Mouse (Mus musculus) ovary, postnatal 36 days (tissue): Measurements from ENCODE around the gene Atp5g1.

Source experiments
- DNase-seq: peaks from one replicate; pipeline ENCODE4 v3.0.0; 2022; ENCODE audit warnings: low spot score, mixed read lengths

The Atp5g1 gene

DNA sequence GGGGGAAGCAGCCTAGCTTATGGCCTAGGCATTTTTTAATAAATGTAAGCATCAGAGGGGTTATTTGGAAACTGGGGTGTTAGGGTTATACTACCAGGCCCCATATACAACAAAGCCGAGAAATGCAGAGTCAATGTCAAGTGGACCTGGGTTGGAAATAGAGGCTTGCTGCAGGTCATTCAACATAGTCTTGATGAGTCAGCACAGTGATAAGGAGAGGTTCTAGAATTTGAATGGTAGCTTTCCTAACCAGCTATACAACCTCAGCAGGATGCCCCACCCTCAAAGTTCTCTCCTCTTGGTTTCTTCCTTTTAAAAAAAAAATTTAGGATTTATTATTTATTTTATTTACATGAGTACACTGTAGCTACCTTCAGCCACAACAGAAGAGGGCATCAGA, 4.5 kb downstream of the Atp5g1 start:
- no peak for DNase-seq

DNA sequence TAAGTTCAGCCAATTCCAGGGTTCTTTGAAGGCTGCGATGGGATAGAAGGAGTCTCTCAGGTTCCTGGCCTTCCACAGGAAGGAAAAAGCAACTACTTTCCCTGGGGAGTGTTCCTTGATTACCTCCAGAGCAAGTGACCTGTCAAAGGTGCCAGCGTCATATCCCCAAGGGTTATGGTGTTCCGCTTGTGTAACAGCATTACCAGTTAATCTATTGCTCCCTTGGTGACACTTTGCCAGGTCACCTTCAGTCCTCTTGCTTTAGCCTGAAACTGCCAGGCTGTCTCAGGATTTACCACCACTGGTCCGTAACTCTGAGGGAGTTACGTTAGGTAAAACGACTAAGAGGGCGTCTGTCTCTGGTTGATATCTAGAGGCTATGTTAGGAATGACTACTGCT, 5.1 kb downstream of the Atp5g1 start:
- no peak for DNase-seq

DNA sequence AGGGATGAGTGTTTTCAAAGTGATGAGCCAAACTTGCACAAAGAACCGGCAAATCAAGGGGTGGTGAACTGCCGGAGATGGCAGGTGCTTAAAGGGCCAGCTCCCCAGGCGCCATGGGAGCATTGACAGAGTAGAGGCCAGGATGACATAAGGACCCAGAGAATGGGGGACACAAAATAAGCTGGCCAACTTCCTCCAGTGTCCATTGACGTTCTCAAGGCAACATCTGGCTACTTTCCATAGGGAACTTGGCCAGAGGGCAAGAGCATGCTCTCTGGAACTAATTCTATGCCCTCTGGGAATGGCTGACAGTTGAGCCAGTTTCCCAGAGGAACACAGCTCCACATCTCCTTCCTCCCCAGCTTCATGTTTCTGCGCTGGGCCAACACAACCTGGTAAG, 7.2 kb downstream of the Atp5g1 start:
- no peak for DNase-seq

DNA sequence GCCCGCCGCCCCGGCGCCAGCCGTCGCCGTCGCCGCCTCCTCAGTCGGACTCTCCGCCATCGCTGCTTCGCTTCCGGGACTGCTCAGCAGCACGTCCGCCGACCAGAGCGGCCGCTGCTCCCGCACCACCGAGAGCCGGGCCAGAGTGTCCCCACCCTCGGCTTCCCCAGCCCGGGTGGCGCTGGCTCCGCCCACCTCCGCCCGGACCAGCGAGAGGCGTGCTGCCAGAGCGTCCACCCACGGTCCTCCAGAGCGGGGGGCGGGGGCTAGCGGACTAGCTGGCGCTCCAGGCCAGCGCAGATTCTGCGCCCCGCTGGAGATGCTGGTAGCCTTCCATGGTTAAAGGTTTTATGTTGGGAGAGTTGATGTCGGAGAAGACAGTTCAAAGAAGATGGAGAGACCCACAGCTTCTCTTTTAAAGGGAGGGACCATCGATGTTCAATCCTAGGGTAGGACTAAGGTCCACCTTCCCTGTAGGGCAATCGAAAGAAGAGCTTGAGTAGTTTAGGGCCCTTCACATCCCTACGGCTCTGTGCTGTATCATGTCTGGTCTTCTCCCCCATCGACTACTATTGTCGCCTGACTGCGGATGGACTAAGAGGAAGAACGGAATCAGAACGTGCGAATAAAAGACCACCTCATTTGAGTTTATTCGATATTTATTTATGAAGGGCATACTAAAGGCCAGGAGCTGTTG, 10.1 kb downstream of the Atp5g1 start, which contains the start of gene Ube2z:
Gene Ube2z (minus strand): TSS at position 174 of the 697 bp plus-strand sequence.
- DNase-seq: peak; percentile 99

DNA sequence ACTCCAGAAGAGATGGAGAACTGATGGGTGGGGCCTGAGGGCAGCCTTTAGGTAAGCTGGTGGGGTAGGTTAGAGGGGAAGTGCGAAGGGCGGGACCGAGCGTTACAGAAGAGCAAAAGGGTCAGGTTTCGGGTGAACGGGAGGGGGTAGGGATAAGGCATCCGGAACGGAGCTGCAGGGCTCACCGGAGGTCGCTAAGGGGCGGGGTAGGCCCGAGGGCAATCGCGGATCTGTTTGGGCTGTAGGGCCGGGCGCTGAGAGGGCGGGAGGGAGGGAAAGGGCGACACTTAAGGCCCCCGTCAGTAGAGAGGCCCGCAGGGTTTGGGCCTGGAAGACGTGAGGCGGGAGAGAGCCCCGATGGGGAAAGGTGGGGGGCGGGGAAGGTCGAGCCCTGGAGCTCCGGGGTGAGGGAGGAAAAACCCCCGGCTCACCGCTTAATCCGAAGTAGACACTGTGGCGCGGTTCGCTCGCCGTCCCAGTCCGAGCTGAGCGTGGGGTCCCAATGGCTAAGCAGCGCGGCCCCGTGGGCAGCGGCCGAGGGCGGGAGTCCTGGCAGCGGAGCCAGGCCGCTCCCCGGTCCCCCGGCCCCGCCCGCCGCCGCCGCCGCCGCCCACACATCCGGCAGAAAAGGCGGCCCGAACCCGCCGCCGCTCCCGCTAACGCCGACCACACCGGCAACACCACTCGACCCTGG, 10.8 kb downstream of the Atp5g1 start:
- DNase-seq: no peak

DNA sequence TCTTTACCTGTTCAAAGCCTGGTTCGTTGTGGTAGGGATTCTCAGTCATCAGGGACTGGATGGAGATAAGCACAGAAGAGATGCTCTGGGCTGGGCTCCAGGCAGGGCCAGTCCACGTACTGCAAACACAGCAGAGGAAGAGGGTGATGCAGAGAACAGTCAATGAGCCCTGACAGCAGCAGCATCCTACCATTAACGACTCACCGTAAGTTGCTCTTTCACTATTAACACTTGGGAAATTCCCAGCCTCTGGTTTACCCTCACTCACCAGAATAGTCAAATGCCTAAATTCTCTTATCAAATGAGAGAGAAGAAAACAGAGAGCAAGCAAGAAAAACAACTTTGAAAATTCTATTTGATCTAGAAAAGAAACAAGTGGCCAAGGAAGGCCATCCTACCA, 17.2 kb downstream of the Atp5g1 start:
- no peak for DNase-seq

DNA sequence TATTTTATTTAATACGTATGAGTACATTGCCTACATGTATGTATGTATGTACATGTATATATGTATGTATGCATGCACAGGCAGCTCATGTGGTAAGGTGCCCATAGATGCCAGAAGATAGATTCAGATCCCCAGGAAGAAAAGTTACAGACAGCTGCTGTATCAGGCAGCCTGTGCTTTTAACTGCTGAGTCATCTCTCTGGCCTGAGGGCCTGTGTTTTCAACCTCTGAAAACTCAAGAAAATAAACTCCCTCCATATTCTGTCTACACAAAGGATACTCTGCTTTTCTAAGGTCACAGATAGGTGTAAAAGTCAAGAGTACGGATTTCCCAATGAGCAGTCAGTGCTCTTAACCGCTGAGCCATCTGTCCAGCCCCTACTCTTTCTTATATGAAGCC, 24.6 kb downstream of the Atp5g1 start:
- no peak for DNase-seq

DNA sequence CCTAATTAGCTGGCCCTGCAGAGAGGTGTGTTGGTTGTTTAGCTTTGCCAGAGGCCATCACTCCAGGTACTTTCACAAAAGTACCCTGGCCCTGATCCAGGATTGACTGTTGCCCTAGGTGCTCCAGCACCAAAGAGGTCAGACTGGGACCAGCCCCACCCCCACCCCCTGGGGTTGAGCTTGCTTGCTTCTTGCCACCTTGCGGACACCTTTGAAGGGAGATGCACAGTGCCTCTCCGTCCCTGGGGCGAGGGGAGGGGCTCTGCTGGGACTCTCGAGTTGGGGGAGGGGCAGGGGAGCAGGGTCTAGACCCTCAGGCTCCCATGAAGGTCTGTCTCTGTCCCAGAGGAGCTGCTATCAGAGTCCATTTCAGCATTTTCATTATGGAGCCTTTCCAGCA, 25.5 kb downstream of the Atp5g1 start:
- DNase-seq: no peak

DNA sequence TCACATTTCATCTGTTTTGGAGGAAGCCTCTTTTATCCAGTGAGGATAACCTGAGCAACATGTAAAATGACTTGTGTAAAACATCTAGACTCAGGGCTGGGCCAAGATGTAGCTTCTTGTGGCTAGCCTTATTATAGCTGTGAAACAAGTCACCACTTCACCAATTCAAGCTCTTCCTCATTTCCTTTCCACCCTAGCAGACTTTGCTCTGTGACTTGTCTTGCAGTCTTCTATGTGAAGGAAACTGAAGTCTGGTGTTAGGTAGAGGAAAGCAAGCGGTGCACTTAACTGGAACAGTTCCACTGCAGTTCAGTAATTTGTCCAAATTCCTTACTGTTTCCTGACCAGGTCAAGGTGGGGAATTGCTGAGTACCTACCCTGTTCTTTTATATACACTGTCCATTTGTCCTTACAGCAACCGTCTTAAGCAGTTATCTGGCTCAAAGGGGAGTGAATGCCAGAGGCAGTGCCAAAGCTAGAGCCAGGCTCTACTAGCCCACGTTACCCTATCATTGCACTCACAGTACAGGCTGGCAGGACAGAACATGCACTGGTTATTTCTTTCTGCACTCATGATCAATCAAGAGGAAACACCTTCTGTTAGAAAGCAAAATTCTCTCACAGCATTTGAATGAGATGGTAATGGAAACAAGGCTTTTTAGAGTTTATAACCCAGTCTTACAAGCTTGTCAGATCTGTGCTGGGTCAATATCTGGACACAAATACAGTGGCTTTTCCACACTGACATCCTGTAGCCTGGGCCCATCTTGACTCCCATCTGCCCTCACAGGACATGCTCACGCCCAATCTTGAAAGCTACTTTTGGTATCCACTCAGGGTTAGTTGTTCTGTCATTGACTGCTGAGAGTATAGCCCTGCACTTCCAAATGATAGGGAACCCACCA, 27.7 kb downstream of the Atp5g1 start:
- no peak for DNase-seq

DNA sequence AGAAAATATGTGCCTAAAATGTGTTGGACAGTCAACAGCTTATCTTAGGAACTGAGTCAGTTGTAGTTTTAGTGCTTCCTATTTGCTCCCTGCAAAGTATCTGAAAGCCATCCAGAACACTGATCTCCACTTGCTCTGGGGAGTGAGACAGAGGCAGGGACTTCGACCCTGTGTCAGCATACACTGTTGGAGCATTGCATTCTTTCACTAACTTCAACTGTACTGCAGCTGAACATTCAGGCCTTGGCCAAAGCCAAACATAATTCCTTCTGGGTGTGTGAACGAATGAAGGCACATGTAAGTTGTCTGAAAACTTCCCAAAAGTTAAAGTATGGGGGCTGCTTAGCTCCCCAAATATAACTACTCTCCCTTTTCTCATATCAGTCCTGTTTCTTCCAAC, 28.7 kb downstream of the Atp5g1 start:
- DNase-seq: no peak

DNA sequence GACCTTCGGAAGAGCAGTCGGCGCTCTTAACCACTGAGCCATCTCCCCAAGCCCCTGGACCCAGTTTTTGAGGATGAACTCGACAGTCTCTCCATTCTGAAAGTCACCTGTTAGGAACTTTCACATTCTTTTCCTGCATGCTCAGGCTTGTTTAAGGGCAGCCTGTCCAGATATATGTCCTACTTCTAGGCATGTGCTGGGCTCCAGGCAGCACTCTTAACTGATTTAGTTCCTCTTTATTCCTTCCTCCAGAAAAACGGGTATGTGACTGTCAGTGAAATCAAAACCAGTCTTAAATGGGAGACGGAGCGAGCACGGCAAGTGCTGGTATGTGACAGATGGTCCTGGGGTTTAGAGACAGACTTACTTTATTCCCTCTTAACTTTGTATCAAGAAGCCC, 29.4 kb downstream of the Atp5g1 start:
- DNase-seq: no peak

DNA sequence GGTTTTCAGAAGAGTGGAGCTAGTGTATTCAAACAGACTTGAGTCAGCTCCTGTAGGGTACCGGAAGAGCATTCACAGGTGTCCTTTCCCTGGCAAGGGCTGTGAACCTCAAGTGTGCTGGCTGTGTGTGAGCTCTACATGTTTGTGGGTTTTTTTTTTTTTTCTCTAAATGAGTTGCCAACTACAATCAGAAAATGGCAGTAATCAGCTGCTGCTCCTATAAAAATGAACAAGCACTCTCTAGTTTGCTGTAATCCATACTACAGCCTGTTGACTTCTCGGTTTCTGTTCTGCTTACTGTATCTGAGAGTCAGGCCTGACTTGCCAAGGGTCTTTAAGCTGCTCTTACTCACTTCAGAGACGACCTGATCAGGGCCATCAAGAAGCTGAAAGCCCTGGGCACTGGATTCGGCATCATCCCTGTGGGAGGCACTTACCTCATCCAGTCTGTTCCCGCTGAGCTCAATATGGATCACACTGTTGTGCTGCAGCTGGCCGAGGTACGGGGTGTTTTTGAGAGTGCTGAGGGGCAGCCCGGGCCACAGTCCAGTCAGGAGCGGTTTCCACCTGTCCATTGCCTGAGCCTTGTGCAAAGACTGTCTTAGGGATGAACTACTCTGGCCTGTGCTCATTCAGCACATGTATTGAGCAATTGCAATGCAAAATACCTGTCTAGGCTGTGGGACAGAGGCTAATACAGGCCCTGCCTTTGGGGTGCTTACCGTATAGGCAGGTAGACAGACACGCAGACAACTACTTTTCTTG, 30.5 kb downstream of the Atp5g1 start:
- DNase-seq: no peak

DNA sequence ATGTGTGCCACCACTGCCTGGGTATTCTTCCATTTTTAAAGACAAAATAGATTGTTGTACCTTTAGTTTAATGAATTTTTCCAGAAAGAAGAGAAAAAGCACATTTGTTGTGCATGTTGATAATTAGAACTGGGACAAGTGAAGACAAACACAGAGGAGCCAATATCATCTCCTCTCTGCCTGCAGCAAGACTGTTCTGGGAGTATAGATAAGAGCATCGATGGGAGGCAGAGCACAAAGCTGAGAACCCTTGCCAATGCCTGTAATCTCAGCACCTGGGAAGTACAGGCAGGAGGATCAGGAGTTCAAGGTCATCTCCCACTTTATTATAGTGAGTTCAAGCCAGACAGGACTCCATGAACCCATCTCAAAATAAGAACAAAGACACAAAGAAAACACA, 36.9 kb downstream of the Atp5g1 start:
- no peak for DNase-seq

DNA sequence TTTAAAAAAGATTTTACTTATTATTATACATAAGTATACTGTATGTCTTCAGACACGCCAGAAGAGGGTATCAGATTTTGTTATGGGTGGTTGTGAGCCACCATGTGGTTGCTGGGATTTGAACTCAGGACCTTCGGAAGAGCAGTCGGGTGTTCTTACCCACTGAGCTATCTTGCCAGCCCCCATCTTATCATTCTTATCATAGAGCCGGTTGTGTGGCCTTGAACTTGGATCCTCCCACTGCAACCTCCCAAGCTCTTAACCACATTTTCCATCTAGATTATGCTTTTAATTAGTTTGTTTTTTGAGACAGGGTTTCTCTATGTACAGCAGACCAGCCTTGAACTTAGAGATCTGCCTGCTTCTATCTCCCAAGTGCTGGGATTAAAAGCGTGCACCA, 38.0 kb downstream of the Atp5g1 start:
- DNase-seq: no peak

DNA sequence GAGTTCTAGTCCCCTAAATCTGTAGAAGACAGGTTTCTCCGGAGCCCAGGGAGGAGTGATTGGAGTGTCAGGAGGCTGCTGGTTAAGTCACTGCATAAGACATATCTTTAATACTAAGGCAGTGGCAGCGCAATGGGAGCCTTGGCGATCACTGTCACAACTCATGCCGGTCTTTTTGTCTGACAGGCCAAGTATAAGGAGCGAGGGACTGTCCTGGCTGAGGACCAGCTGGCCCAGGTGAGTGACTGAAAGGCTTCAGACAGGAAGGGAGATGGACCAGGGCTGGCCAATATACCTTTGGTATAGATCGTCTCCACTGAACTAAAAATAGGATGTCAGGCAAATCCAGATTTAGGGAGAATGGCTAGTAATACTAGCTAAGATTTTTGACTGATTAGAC, 40.3 kb downstream of the Atp5g1 start:
- DNase-seq: no peak

DNA sequence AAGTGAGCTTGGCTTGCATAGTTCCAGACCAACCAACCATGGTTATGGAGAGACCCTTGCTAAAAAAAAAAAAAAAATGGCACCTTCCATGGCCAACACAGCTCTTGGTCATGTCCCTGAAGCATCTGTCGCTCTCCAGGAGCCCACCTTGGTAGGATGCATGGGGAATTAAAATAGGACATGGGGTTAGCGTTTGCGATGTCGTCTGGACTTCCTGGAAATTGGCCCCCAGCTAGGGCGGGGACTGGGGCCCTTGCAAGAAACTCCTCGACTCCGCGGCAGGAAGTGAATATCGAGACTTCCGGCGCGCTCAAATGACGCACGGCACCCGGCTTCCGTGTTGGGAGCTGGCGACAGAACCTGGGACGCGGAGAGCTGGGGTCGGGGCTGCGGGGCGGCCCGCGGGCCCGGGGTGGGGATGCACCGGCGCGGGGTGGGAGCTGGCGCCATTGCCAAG, 40.8 kb downstream of the Atp5g1 start, which contains the start of gene Snf8:
Gene Snf8 (plus strand): TSS at position 290 of the 457 bp plus-strand sequence.
- DNase-seq: peak; percentile 91

DNA sequence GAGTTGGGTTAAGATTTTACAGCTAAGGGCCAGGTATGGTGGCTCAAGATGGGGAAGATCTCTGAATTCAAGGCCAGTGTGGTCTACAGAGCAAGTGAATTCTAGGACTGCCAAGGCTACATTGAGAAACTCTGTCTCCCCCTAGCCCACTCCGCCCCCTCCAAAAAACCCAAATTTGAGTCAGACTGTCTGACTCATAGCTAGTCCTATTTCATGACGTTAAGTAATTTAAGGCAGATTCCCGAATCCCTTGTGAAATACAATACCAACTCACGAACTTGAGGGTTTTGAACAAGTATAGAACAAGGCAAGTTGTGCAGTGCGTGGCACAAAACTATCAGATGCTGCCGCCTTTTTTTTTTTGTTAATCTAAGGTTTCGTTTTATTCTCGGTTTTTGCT, 41.4 kb downstream of the Atp5g1 start:
- DNase-seq: no peak

DNA sequence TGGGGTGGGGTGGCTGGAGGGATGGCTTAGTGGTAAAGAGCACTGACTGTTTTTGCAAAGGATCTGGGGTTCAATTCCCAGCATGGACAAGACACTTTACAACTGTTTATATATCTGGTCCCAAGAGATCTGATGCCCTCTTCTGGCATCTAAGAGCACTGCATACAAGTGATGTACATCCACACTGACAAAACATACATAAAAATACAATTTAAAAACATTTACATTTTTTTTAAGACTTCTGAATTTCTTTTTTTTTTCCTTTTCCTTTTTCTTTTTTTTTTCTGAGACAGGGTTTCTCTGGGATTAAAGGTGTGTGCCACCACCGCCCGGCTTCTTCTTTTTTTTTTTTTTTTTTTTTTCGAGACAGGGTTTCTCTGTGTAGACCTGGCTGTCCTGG, 42.2 kb downstream of the Atp5g1 start:
- no peak for DNase-seq

DNA sequence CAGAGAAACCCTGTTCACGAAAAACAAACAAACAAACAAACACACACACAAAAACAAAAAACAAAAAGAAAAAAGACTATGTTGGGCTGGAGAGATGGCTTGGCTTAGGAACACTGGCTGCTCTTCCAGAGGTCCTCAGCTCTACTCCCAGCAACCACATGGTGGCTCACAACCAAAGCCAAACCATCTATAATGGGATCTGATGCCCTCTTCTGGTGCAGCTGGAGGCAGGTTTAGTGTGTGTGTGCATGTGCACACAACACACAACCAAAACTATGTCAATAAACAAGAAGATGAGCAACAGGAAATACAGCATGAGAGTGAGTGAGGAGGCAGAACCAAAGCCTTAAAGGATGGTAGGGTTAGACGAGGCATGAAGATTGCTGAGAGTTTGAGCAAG, 43.8 kb downstream of the Atp5g1 start:
- no peak for DNase-seq

DNA sequence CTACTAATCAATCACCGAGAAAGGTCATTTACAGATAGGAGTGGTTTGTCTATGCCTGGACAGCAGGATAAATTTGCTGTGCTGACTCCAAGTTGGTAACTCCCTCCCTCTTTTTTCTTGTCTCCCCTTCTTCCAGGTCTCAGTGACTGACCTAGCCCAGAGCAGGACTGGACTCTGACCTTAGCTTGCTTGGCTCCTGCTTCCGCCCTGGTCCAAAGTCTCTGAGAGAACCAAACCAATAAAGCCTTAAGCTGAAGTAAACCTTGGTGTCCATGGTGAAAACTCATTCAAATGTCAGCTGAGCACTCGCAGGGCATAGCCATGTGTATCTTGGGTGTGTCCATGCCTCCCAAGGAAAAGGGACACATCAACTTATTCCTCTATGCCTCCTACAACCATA, 44.9 kb downstream of the Atp5g1 start:
- DNase-seq: no peak

DNA sequence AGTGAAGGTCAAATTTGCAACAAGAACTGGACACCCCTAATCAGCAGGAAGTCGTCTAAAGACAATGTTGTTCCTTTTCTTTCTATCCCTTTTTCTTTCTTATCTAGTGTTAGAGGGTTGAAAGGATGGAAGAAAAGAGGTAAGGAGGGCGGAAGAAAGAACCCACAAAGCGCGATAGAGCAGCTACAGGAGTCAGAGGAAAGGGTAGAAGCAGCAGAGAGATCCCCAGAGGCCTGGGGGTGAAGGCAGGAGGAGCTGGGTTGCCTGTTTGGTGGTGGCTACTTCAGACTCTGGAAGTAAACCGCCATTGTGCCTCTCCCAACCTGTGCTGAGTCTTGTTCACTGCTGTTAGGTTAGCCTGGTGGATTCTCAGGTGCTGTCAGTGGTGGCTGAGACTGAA, 47.3 kb downstream of the Atp5g1 start:
- no peak for DNase-seq

DNA sequence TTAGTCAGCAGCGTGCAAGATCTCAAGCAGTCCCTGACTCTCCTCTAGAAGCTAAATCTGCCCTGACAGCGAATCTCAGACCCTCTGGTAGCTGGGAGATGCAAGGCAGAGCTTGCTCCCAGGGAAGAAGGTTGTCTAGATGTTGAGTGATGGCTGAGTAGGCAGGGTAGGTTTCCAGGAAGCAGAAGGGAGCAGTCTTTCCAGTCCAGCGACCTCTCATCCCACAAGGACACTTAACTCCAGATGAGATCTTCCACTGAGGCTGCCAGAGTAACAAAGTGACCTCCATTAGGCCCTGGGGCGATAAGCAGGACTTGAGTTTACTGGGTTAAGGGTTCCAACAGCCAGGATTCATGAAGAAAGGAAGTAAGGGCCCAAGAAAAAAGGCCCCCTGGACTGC, 54.8 kb downstream of the Atp5g1 start:
- no peak for DNase-seq
